Mouse (Mus musculus) frontal cortex, postnatal 14 days (tissue): ENCODE measurements around the gene Nme4.
A peak's percentile ranks its signal among the peaks of the same experiment; 100 is the strongest.
"Not testable (repeated sequence)": the region's sequence is repeated elsewhere in the genome, so short reads cannot be mapped to it uniquely, and the experiment has no call there.

Source experiments
- DNase-seq, 2 experiments: peaks; one replicate each; pipeline ENCODE4 v3.0.0; 2022; ENCODE audit warnings: low spot score in 2 of 2

Gene Nme4

GRCm38 (mm10) chr17:26095121-26095740, at the start of gene Nme4:
TSS of gene Nme4 (minus strand) at chr17:26095602.
- peak in 1 of 2 experiments; percentile 53 for DNase-seq

GRCm38 (mm10) chr17:26143386-26143785, 48.0 kb upstream of the Nme4 start:
- no peak for DNase-seq

GRCm38 (mm10) chr17:26142796-26143195, 47.4 kb upstream of the Nme4 start:
- DNase-seq: no peak

GRCm38 (mm10) chr17:26138901-26139381, 43.5 kb upstream of the Nme4 start:
- no peak for DNase-seq

GRCm38 (mm10) chr17:26138239-26138836, 42.9 kb upstream of the Nme4 start, which contains the start of gene Axin1:
TSS of gene Axin1 (plus strand) at chr17:26138688.
- peak; percentile 90 to 93 for DNase-seq

GRCm38 (mm10) chr17:26137751-26138130, 42.3 kb upstream of the Nme4 start:
- DNase-seq: no peak

- no peak for DNase-seq
Measured at GRCm38 (mm10) chr17:26137106-26137750, 41.8 kb upstream of the Nme4 start.

GRCm38 (mm10) chr17:26131856-26132853, 36.8 kb upstream of the Nme4 start:
- DNase-seq: no peak

GRCm38 (mm10) chr17:26131062-26131732, 35.8 kb upstream of the Nme4 start:
- DNase-seq: no peak

GRCm38 (mm10) chr17:26125226-26125625, 29.8 kb upstream of the Nme4 start:
- DNase-seq: no peak

GRCm38 (mm10) chr17:26124560-26124959, 29.2 kb upstream of the Nme4 start:
- DNase-seq: no peak

GRCm38 (mm10) chr17:26123267-26123684, 27.9 kb upstream of the Nme4 start, which contains the start of gene Mrpl28:
TSS of gene Mrpl28 (plus strand) at chr17:26123500.
- peak; percentile 81 to 84 for DNase-seq

- DNase-seq: no peak
Measured at GRCm38 (mm10) chr17:26122431-26123140, 27.2 kb upstream of the Nme4 start.

- no peak for DNase-seq
Measured at GRCm38 (mm10) chr17:26119766-26120710, 24.6 kb upstream of the Nme4 start.

- no peak for DNase-seq
Measured at GRCm38 (mm10) chr17:26116503-26117258, 21.3 kb upstream of the Nme4 start.

- no peak for DNase-seq
Measured at GRCm38 (mm10) chr17:26115956-26116487, 20.6 kb upstream of the Nme4 start.

GRCm38 (mm10) chr17:26115205-26115898, 19.9 kb upstream of the Nme4 start:
- no peak for DNase-seq

GRCm38 (mm10) chr17:26114461-26114860, 19.1 kb upstream of the Nme4 start:
- DNase-seq: not testable (repeated sequence)
